Mouse (Mus musculus): ENCODE results near the gene Eps8. TPM values are rescaled to one million over a fixed set of nuclear protein-coding genes. Genes with fewer than 3 reads are reported as not detected.

The Eps8 gene
- total RNA-seq, 2 experiments from 2014 or later = 3.1 to 6.9 TPM

- ATAC-seq (replicated peaks; ENCODE audit: poor library complexity) = no peak
These were observed 121.9 kb downstream of the Eps8 start for GRCm38 (mm10) chr6:137532758-137533157.

- no peak for ATAC-seq (replicated peaks; ENCODE audit: poor library complexity)
These were observed 128.9 kb downstream of the Eps8 start for GRCm38 (mm10) chr6:137525769-137526168.

DNA sequence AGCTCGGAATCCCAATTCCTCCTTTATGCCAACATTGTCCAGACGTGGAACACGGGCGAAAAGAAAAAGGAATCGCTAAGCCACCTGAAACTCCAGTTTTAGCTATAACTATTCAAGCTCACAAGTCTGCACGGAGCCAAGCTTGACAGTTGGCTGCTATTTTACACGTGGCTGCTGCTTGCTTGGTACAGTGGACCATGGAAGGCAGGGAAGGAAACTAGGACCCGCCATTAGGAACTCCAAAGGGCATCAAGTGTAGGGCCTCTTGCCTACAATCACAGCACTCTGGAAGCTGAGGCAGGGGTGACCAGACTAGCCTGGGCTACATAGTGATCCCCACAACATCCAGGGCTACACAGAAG, 134.4 kb downstream of the Eps8 start:
- no peak for ATAC-seq (replicated peaks; ENCODE audit: poor library complexity)

DNA sequence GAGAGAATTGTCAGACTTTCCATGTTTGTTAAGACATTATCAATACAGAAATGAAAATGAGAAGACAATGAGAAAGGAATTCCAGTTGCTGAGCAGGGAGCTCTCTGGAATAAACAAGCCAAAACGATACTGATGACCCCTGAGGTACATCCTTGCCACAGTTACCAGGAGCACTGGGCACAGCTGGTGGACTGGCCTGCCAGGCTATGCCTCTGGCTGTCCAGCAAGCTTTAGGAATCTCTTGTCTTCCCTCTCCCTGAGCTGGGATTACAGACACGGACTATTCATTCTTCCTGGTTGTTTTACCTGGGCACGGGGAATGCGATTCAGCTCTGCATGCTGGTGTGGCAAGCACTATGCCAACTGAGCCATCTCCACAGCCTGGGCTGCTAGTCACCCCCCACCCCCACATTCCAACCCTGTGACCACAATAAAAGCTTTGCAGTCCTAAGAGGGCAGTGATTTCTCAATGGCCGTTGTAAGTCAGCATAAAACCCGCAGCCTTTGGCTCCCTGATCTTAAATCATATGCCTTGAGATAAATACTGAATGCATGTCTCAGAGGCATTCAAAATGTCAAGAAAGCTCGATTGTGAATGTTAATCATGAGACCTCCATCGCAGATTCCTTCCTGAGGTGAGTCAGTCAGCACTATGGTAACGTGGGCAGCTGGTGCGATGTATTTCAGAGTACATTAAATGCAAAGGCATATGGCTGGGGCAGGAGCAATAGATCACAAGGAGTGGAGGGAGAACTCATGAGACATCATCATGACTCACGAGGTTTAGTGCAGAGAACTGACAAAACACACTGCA, 134.9 kb downstream of the Eps8 start:
- ATAC-seq (replicated peaks; ENCODE audit: poor library complexity) = no peak

- ATAC-seq (replicated peaks; ENCODE audit: poor library complexity) = no peak
These were observed 139.8 kb downstream of the Eps8 start for GRCm38 (mm10) chr6:137514872-137515271.

GRCm38 (mm10) chr6:137512753-137513152, 141.9 kb downstream of the Eps8 start:
- peak; percentile 75 for ATAC-seq (replicated peaks; ENCODE audit: poor library complexity)

DNA sequence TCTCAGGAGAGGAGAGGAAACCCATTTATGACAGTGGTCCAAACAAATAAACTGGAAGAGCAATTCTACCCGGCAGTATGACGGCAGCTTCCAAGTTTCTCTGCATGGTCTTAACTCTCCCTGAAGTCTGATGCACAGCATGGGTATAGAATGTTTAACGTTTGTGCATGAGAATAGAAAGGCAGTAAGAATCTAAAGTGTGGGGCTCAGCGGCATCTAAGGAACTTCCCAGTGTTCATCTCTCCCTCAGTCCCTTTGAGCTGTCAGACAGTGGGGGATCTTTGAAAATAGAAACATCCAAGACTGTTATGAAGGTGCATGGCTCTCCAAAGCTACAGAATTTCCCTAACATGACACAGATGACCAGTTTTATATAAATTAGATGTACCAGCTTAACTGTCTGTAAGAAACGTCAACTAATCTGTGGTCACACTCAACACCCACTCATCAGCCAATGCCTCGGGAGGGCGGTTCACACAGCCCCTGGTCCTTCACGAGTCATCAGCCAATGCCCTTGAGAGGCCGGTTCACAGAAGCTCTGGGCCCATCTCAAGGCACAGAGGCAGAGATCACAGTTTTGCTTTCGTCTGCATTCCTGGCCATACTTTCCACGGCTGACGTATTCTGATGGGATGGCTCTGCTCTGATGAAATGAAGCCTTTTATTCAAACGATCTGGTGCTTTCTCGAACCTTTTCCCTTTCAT, 145.2 kb downstream of the Eps8 start:
- no peak for ATAC-seq (replicated peaks; ENCODE audit: poor library complexity)

DNA sequence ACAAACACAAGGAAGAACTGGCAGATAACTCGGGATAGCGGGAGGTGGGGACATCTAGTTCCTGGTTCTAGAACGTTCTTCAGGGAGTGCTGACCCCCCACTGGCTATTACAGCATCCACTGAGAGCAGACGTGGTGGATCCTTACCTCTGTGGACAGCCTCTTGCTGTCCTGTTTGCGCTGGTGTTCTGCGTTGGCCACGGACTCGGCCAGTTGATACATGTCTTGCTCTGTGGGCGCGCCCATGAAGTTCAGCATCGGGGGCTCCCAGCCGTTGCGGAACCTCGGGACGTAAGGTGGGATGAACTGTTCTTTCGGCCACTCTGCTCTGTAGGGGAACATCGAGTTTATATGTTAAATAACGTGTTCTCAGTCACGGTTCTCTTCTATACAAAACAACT, 145.7 kb downstream of the Eps8 start:
- ATAC-seq (replicated peaks; ENCODE audit: poor library complexity) = no peak

- no peak for ATAC-seq (replicated peaks; ENCODE audit: poor library complexity)
These were observed 148.1 kb downstream of the Eps8 start for GRCm38 (mm10) chr6:137506563-137506962.

GRCm38 (mm10) chr6:137505555-137506227, 149.0 kb downstream of the Eps8 start:
- ATAC-seq (replicated peaks; ENCODE audit: poor library complexity) = peak; percentile 41; the same call in 1 of the 2 replicates

DNA sequence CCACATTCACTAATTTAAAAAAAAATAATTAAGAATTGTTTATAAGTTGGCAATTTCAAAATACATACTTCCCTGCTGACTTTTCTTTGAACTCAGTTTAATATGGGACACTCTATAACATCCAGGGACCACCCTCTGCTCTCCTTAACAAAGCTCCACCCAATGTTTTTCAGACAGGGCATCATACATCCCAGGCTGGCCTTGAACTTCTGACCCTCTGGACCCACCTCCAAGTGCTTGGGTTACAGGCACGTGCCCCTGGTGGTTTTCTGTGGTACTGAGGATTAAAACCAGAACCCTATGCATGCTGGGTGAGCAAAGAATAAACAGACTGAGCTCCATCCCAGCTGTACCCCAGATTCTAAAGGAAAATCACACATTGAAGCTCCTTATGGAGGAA, 150.6 kb downstream of the Eps8 start:
- 0 out of 2 replicates have a peak, but pooled peaks have one; percentile 37 for ATAC-seq (replicated peaks; ENCODE audit: poor library complexity)

DNA sequence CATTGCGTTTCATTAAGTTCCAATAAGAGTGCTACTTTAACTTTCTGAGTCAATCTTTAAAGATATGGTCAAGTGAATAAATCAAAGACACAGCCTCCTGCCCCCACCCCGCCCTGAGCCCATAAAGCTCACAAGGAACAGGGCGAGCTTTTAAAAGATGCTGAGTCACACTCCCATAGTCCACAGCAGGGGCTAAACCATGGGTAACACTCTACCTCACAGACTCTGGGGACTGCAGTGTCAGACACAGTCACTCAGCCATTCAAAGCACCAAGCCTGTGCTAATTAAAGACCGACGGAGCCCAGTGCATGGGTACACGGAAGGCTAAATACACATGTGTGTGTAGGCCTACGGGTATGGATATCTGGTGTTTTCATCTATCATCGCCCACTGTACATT, 151.2 kb downstream of the Eps8 start:
- ATAC-seq (replicated peaks; ENCODE audit: poor library complexity) = 0 out of 2 replicates have a peak, but pooled peaks have one; percentile 32

GRCm38 (mm10) chr6:137503009-137503408, 151.7 kb downstream of the Eps8 start:
- no peak for ATAC-seq (replicated peaks; ENCODE audit: poor library complexity)

GRCm38 (mm10) chr6:137498781-137499180, 155.9 kb downstream of the Eps8 start:
- no peak for ATAC-seq (replicated peaks; ENCODE audit: poor library complexity)

GRCm38 (mm10) chr6:137497208-137497835, 157.4 kb downstream of the Eps8 start:
- no peak for ATAC-seq (replicated peaks; ENCODE audit: poor library complexity)

- ATAC-seq (replicated peaks; ENCODE audit: poor library complexity) = no peak
These were observed 158.1 kb downstream of the Eps8 start for GRCm38 (mm10) chr6:137496562-137496961.

- no peak for ATAC-seq (replicated peaks; ENCODE audit: poor library complexity)
These were observed 159.4 kb downstream of the Eps8 start for GRCm38 (mm10) chr6:137495233-137495632.

DNA sequence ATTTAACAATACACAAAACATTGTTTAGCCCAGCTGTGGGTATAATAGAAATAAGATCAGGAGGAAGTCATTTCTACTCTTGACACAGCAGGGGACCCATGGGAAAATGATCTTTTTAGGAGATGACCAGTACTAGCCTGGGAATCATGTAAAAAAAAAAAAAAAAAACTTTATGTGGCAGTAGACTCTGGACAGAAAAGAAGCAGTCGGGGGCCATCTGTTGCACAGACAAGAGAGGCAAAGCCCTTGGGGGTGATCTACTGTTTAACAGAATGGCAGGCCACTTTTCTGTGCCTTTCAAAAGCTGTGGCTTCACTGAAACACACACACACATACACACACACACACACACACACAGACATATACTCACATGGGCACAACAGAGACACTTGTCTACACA, 159.9 kb downstream of the Eps8 start:
- no peak for ATAC-seq (replicated peaks; ENCODE audit: poor library complexity)

DNA sequence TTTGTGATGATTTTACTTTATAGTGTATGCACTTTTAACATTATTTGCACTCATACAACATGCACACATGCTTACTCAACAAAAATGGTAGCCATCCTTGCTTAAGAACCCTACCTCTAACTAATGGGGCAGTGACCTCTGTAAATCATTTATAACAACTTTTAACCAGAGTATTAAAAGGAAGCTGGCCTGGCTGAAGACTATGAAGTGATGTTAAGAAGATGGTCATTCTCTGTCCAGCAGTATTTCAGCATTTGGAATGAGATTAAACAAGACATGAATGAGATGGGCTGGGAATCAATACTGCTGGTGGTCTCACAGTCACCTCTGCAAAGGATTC, 160.6 kb downstream of the Eps8 start:
- ATAC-seq (replicated peaks; ENCODE audit: poor library complexity) = no peak

DNA sequence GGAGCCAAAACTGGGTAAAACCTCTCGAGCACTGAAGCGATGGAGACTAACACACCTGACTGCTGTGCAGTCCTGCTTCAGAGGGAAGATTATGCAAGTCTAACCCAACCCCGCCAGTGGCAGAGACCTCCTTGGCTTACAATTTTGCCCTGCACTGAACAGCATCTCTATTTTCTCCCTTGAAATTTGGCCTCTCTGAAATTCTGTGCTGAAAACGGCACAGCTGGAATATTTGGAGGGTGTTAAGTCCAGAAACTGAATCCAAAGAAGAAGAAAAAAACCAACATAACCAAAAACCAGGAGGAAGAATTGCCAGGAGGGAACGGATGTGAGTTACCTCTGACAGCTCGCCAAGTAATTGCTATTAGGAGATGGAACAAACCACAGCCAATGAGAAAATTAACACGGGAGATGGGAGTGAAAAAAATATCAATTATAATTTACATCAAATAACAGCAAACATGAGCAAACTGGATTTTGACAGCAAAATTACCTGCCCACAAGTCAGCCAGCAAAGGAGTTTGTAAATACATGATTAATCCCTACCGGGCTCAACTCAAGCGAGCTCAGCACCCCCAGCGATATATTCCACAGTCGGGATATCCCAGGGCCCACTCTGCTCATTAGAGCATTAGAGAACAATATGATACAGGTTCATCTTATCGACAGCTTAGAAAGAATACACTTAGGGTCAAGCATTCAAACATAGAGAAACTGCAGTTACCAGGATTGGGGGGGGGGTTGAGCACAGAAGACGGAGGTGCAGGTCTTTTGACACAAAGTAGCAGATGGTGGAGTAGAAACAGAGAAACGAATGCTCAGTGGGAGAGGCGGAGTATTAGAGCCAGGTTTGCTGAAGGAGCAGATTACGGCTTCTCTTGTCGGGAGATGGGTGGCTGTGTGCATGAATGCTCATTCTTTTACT, 161.2 kb downstream of the Eps8 start:
- ATAC-seq (replicated peaks; ENCODE audit: poor library complexity) = no peak

All from megakaryocyte progenitor cell, adult 5-6 weeks (primary cell).